Mouse (Mus musculus): ENCODE measurements at regions not wholly inside any gene's neighbourhood (a gene's known extent, or its start where the extent isn't known, plus 50 kb on each side); places are given as distances from the start of the nearest gene placed in this dataset.

- ATAC-seq (ENCODE audit: poor library complexity, severe bottlenecking): 0 out of 2 replicates have a peak, but pooled peaks have one; percentile 23
Measured at GRCm38 (mm10) chr6:147954967-147955830, 91.9 kb upstream of the Far2 start.

- no peak for ATAC-seq (ENCODE audit: poor library complexity, severe bottlenecking)
Measured at GRCm38 (mm10) chr6:147964739-147965138, 82.3 kb upstream of the Far2 start.

GRCm38 (mm10) chr6:147970162-147970608 is 76.9 kb upstream of the Far2 start:
- ATAC-seq (ENCODE audit: poor library complexity, severe bottlenecking): no peak

- ATAC-seq (ENCODE audit: poor library complexity, severe bottlenecking): no peak
Measured at GRCm38 (mm10) chr6:147972552-147972951, 74.5 kb upstream of the Far2 start.

GRCm38 (mm10) chr6:147973059-147973458 is 74.0 kb upstream of the Far2 start:
- ATAC-seq (ENCODE audit: poor library complexity, severe bottlenecking): no peak

GRCm38 (mm10) chr6:147975917-147976316 is 71.1 kb upstream of the Far2 start:
- no peak for ATAC-seq (ENCODE audit: poor library complexity, severe bottlenecking)

GRCm38 (mm10) chr6:147989381-147989780 is 57.7 kb upstream of the Far2 start:
- no peak for ATAC-seq (ENCODE audit: poor library complexity, severe bottlenecking)

Data from megakaryocyte, adult 5-6 weeks (primary cell).